Mouse (Mus musculus) spleen, adult 2 months (tissue): Measurements from ENCODE around the gene Suv39h2. TPM values are rescaled to one million over a fixed set of nuclear protein-coding genes. Genes with fewer than 3 reads are reported as not detected.

Source experiments
- DNase-seq, 2 experiments: peaks; one replicate each; pipeline versions ENCODE4 v3.0.0 to v3.0.0-alpha.2; 2012 to 2021; ENCODE audit warnings: low spot score in 2 of 2, low read depth in 1 of 2
- H3K27ac ChIP-seq: fragments of 200-500 bp; 2 replicates; pipeline ENCODE4 v1.5.1; 2012; ENCODE audit warnings: low read length, inconsistent platforms; ENCODE audit not compliant: insufficient read depth
- H3K27me3 ChIP-seq: fragments of 200-500 bp; 2 replicates; pipeline ENCODE4 v1.6.1; 2012; ENCODE audit warnings: mild to moderate bottlenecking, moderate library complexity, low read length, inconsistent platforms; ENCODE audit not compliant: control insufficient read depth, insufficient read depth
- H3K36me3 ChIP-seq: fragments of 200-500 bp; 2 replicates; pipeline ENCODE4 v1.6.1; 2012; ENCODE audit warnings: mild to moderate bottlenecking, low read length, inconsistent platforms; ENCODE audit not compliant: control insufficient read depth, insufficient read depth
- H3K4me1 ChIP-seq: fragments of 200-500 bp; 2 replicates; pipeline ENCODE4 v1.6.1; 2011; ENCODE audit warnings: inconsistent platforms; ENCODE audit not compliant: control insufficient read depth, insufficient read depth, insufficient read length
- H3K4me3 ChIP-seq: fragments of 200-500 bp; 2 replicates; pipeline ENCODE4 v1.5.1; 2011; ENCODE audit warnings: mild to moderate bottlenecking, inconsistent platforms; ENCODE audit not compliant: insufficient read depth, insufficient read length; ENCODE audit errors: extremely low read depth
- CTCF ChIP-seq: fragments of 200-500 bp; IDR thresholded peaks from 2 replicates; pipeline ENCODE4 v1.5.1; 2011; ENCODE audit warnings: mild to moderate bottlenecking, inconsistent platforms; ENCODE audit not compliant: insufficient read depth, insufficient read length, insufficient replicate concordance; ENCODE audit errors: extremely low read depth
- POLR2A ChIP-seq: fragments of 200-500 bp; IDR thresholded peaks from 2 replicates; pipeline ENCODE4 v1.6.1; 2011; ENCODE audit warnings: low read depth, low read length, inconsistent platforms
- WGBS: fragments of 180-500 bp; shearing (Covaris S2); methylation state at CpG from one replicate; pipeline ENCODE4 v1.1.7; 2018; 5-methylcytosine and 5-hydroxymethylcytosine counted together
- polyA plus RNA-seq: library from polyadenylated mRNA; depleted of rRNA; stranded (reverse); fragments of >200 nt; gene quantifications from 2 replicates; pipeline ENCODE4 v1.2.3, GENCODE M21; 2012; rRNA removed

The Suv39h2 gene
- polyA plus RNA-seq, 1 experiment = 0.58 TPM

GRCm38 (mm10) chr2:3405981-3406380, 68.8 kb downstream of the Suv39h2 start:
- no peaks in the 10 kb centered on the region for H3K36me3 ChIP-seq
- WGBS = 86% methylated on average over 4 of the region's 4 CpGs
- H3K4me3 ChIP-seq = no peak overlapping the region
- no peaks in the 10 kb centered on the region for H3K4me1 ChIP-seq
- DNase-seq = no peak
- no peak overlapping the region for H3K27ac ChIP-seq
- TF ChIP-seq CTCF (no peak), POLR2A (no peak)
- H3K27me3 ChIP-seq = no peaks in the 10 kb centered on the region

Other genes with a start within 250 kb of the Suv39h2 start
- gene Nmt2, start 190.8 kb downstream of the Suv39h2 start, polyA plus RNA-seq = 2.8 and 3.5 TPM in 2 replicates
- 1.9 and 2.3 TPM in 2 replicates for gene Rpp38, start 142.4 kb downstream of the Suv39h2 start, polyA plus RNA-seq
- gene Acbd7, start 138.9 kb downstream of the Suv39h2 start, polyA plus RNA-seq = not detected in 2 replicates
- not detected in 2 replicates for gene Olah, start 77.8 kb downstream of the Suv39h2 start, polyA plus RNA-seq
- not detected in 2 replicates for gene Meig1, start 52.4 kb downstream of the Suv39h2 start, polyA plus RNA-seq
- gene Dclre1c, start 50.9 kb downstream of the Suv39h2 start, polyA plus RNA-seq = 4.0 and 4.9 TPM in 2 replicates
- gene Gm45902, start 37.8 kb upstream of the Suv39h2 start, polyA plus RNA-seq = 1.4 and 1.5 TPM in 2 replicates
- gene Hspa14, start 37.8 kb upstream of the Suv39h2 start, polyA plus RNA-seq = 22.0 and 23.0 TPM in 2 replicates
- 0.22 and 0.35 TPM in 2 replicates for gene Cdnf, start 38.0 kb upstream of the Suv39h2 start, polyA plus RNA-seq
- 25.9 and 46.4 TPM in 2 replicates for gene Fam107b, start 95.5 kb upstream of the Suv39h2 start, polyA plus RNA-seq